Mouse (Mus musculus) MEL (cell line): ENCODE measurements around the gene Tox4.

Source experiments
- CTCF ChIP-seq, 3 experiments: IDR thresholded peaks in 2 of 3; conservative IDR thresholded peaks in 1 of 3; 2 replicates each; pipeline ENCODE4 v1.5.1; 2011 to 2012; ENCODE audit warnings: low read length in 3 of 3, low read depth in 2 of 3, mild to moderate bottlenecking in 2 of 3, improper control_type of control experiment in 1 of 3, inconsistent platforms in 1 of 3, mixed read lengths in 1 of 3, moderate library complexity in 1 of 3; ENCODE audit not compliant: control insufficient read depth in 1 of 3, insufficient read depth in 1 of 3, poor library complexity in 1 of 3, severe bottlenecking in 1 of 3
- HCFC1 ChIP-seq: IDR thresholded peaks from 2 replicates; pipeline ENCODE4 v1.6.1; 2012; ENCODE audit warnings: low read depth, mild to moderate bottlenecking, inconsistent platforms, low read length, improper control_type of control experiment, moderate library complexity
- MAX ChIP-seq: IDR thresholded peaks from 2 replicates; pipeline ENCODE4 v1.6.1; 2011; ENCODE audit warnings: low read length, improper control_type of control experiment
- NRF1 ChIP-seq: IDR thresholded peaks from 2 replicates; pipeline ENCODE4 v1.6.1; 2014; ENCODE audit warnings: low read depth, mild to moderate bottlenecking, inconsistent platforms, low read length, improper control_type of control experiment, moderate library complexity; ENCODE audit not compliant: poor library complexity, insufficient read depth, severe bottlenecking
- POLR2A ChIP-seq, 2 experiments: IDR thresholded peaks; 2 replicates each; pipeline ENCODE4 v1.6.1; 2011 to 2012; ENCODE audit warnings: low read length in 2 of 2, mild to moderate bottlenecking in 2 of 2, control low read depth in 1 of 2, improper control_type of control experiment in 1 of 2, low read depth in 1 of 2, moderate library complexity in 1 of 2; ENCODE audit not compliant: control insufficient read depth in 1 of 2, insufficient read depth in 1 of 2, poor library complexity in 1 of 2
- USF1 ChIP-seq: IDR thresholded peaks from 2 replicates; pipeline ENCODE4 v1.6.1; 2014; ENCODE audit warnings: low read depth, mild to moderate bottlenecking, inconsistent platforms, low read length, improper control_type of control experiment, moderate library complexity

DNA sequence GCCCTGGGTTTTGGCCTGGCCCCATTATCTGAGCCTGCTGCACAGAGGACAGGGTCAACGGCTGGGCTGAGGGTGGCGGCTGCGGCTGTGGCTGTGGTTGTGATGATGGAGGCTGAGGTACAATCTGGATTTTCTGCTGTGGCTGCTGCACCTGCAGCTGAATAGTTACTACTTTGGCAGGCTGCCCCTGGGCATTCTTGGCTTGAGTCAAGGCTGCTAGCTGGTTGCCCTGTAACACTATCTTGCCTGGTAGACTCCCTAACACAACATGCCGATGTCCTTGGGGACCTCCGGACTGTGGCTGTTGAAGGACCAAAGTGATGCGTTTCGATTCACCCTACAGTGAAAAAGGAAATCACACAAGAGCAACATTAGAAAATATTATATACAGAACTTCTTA lies 43.8 kb upstream of the Tox4 start:
- no peak for TF ChIP-seq USF1
- no peak for TF ChIP-seq CTCF (IDR thresholded peaks at IDR 0.05 in 2 of 3, conservative IDR thresholded peaks at IDR 0.05 in 1 of 3; ENCODE audit: control insufficient read depth in 1 of 3, insufficient read depth in 1 of 3, low read depth in 2 of 3, low read length in 3 of 3, poor library complexity in 1 of 3, severe bottlenecking in 1 of 3)
- no peak for TF ChIP-seq HCFC1
- no peak for TF ChIP-seq POLR2A (IDR thresholded peaks at IDR 0.05; ENCODE audit: control insufficient read depth in 1 of 2, insufficient read depth in 1 of 2, low read depth in 1 of 2, low read length in 2 of 2, poor library complexity in 1 of 2)
- TF ChIP-seq MAX: no peak
- TF ChIP-seq NRF1: no peak
